Mouse (Mus musculus) ES-Bruce4 (cell line): ENCODE measurements around the gene Adcyap1r1.

Experiments
- EP300 ChIP-seq: IDR thresholded peaks from 2 replicates; pipeline ENCODE4 v1.6.1; 2011; ENCODE audit warnings: low read depth, low read length; ENCODE audit not compliant: insufficient read depth
- POLR2A ChIP-seq: IDR thresholded peaks from one replicate; pipeline ENCODE4 v1.8.1; 2011; ENCODE audit warnings: low read length; ENCODE audit not compliant: insufficient read depth

DNA sequence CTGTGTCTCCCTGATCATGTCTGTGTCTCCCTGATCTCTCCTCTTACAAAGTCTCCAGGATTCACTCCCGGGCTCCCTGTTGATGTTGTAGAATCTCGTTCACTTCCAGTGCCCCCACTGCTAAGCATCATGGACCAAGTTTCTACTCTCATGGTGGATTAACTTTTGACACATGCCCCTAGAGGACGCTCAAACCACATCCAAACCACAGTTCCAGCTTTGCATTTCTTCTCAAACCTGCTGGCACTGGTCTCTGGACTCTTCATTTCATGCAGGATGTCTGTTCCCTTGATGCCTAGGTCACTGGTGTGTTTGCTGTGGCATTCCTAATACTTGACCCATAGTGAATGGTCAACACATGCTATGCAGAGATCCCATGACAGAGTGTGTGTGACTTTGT is 90.6 kb downstream of the Adcyap1r1 start:
- TF ChIP-seq EP300 (no peak), POLR2A (no peak)
